Mouse (Mus musculus) forebrain, postnatal 0 days (tissue): ENCODE data around the gene Lrrc8a. TPM values are rescaled to one million over a fixed set of nuclear protein-coding genes. Genes with fewer than 3 reads are reported as not detected.
A peak's percentile ranks its signal among the peaks of the same experiment; 100 is the strongest.

ENCODE experiments used
- ATAC-seq: fragments of 200-750 bp; cut with Nextera tagmentation; 2 replicates; pipeline ENCODE4 v1.8.0; 2017; ENCODE audit warnings: mild to moderate bottlenecking, moderate library complexity
- DNase-seq: peaks from one replicate; pipeline ENCODE4 v3.0.0-alpha.2; 2015
- H3K27ac ChIP-seq: fragments of 300-500 bp; sonication (generic); 2 replicates; pipeline ENCODE4 v1.5.1; 2014; ENCODE audit warnings: low read depth, mild to moderate bottlenecking, antibody characterized with exemption, low read length, moderate library complexity, mixed read lengths
- H3K27me3 ChIP-seq: fragments of 300-500 bp; sonication (generic); 2 replicates; pipeline ENCODE4 v1.6.1; 2014; ENCODE audit warnings: mild to moderate bottlenecking, low read length, mixed read lengths; ENCODE audit not compliant: insufficient read depth
- H3K36me3 ChIP-seq: fragments of 300-500 bp; sonication (generic); 2 replicates; pipeline ENCODE4 v1.6.1; 2014; ENCODE audit warnings: mild to moderate bottlenecking, moderate library complexity; ENCODE audit not compliant: insufficient read depth
- H3K4me1 ChIP-seq: fragments of 300-500 bp; sonication (generic); 2 replicates; pipeline ENCODE4 v1.6.1; 2014; ENCODE audit warnings: antibody characterized with exemption; ENCODE audit not compliant: insufficient read depth
- H3K4me2 ChIP-seq: fragments of 300-500 bp; sonication (generic); 2 replicates; pipeline ENCODE4 v1.6.1; 2014; ENCODE audit warnings: low read depth, mild to moderate bottlenecking, moderate library complexity
- H3K4me3 ChIP-seq: fragments of 300-500 bp; sonication (generic); 2 replicates; pipeline ENCODE4 v1.5.1; 2014; ENCODE audit warnings: low read depth, low read length, mixed read lengths
- H3K9ac ChIP-seq: fragments of 300-500 bp; sonication (generic); 2 replicates; pipeline ENCODE4 v1.6.1; 2014; ENCODE audit warnings: mild to moderate bottlenecking
- H3K9me3 ChIP-seq: fragments of 300-500 bp; sonication (generic); 2 replicates; pipeline ENCODE4 v1.6.1; 2016; ENCODE audit warnings: low read length
- CTCF ChIP-seq: sonication (generic); IDR thresholded peaks from 2 replicates; pipeline ENCODE4 v1.5.1; 2016; ENCODE audit warnings: antibody characterized with exemption, control low read depth, low read depth
- WGBS: fragments of 180-500 bp; shearing (Covaris S2); extraction: QIAGEN DNeasy Blood & Tissue Kit; methylation state at CpG from one replicate; pipeline ENCODE4 v1.1.7; 2014; 5-methylcytosine and 5-hydroxymethylcytosine counted together
- polyA plus RNA-seq: library from polyadenylated mRNA; unstranded; fragments of >200 nt; fragmentation: Nextera tagmentation; extraction: Ambion mirVana; gene quantifications from 2 replicates; pipeline ENCODE4 v1.2.1, GENCODE M21; 2015
- total RNA-seq: library from RNA; depleted of rRNA; stranded (reverse); fragments of >200 nt; gene quantifications from 2 replicates; pipeline ENCODE4 v1.2.3, GENCODE M21; 2014

Gene Lrrc8a
- total and polyA plus RNA-seq, 2 experiments from 2014 or later, result 44.5 to 55.3 TPM

DNA sequence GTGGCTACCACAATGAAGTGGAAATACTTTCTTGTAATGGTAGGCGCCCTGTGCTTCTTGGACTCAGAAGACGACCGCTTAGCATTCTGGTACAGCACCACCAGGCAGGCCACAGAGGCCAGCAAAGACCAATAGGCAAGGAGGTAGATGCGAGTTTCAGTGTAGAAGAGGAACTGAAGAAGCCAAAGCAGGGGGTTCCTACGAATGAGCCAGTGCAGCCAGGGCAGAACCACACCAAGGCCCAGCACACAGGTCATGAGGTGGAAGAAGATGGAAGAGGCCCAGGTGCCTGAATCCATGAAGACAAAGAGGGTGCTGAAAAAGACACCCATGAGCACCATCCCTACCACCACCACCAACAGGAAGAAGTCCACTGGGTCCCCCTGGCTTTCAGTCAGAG is 47.5 kb downstream of the Lrrc8a start:
- no peak for TF ChIP-seq CTCF
- peak overlapping the region; percentile 90 for H3K4me2 ChIP-seq
- no peaks in the 10 kb centered on the region for H3K27me3 ChIP-seq
- no peak for DNase-seq
- ATAC-seq, result no peak
- H3K27ac ChIP-seq, result no peak overlapping the region
- peaks cover 12% of the 10 kb centered on the region for H3K4me1 ChIP-seq
- H3K9me3 ChIP-seq, result no peaks in the 10 kb centered on the region
- H3K4me3 ChIP-seq, result peak overlapping the region; percentile 86
- H3K9ac ChIP-seq, result no peak overlapping the region
- H3K36me3 ChIP-seq, result peaks cover 6% of the 10 kb centered on the region; the same call in 1 of the 2 replicates
- 91% methylated on average over 5 of the region's 5 CpGs for WGBS

DNA sequence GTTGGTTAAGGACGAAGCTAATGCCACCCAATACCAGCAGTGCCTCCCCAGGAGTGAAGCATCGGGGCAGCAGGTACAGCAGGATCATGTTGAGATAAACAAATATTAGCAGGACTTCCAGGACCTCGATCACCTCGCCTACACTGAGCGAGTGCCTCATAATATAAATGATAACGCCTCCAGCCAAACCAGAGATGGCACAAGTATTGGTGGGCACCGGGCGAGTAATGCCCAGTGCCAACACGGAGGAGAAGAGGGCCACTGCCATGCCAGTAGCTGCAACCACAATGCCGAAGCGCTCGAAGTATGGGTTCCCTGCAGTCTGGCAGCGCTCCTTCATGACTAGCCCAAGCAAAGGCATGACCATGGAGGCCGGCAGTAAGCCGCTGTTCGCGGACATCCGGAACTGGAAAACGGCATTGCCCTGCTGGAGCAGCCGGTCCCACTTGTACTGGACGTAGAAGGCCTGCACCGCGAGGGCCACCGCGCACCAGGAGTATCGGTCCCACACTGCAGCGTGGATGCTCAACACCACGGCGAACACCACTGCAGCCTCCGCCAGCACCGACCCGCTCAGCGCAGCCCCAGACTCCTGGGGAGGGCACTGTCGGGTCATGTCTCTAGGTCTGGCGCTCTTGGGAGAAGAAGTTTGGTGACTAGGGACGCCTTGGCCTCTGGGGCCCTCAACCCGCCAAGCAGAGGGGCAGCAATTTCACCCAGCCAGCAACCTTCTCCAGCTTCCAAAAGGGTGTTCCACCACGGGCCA is 48.1 kb downstream of the Lrrc8a start:
- Histone ChIP-seq H3K9me3 (no peaks in the 10 kb centered on the region), H3K27me3 (no peaks in the 10 kb centered on the region), H3K4me1 (peaks cover 12% of the 10 kb centered on the region), H3K4me3 (peak overlapping the region; percentile 86), H3K9ac (peak overlapping the region; percentile 81), H3K36me3 (peaks cover 6% of the 10 kb centered on the region; the same call in 1 of the 2 replicates), H3K27ac (no peak overlapping the region; the same call in 1 of the 2 replicates), H3K4me2 (peak overlapping the region; percentile 90)
- TF ChIP-seq CTCF, result no peak
- DNase-seq, result no peak
- peak; percentile 63 for ATAC-seq
- 16% methylated on average over 38 of the region's 38 CpGs for WGBS

DNA sequence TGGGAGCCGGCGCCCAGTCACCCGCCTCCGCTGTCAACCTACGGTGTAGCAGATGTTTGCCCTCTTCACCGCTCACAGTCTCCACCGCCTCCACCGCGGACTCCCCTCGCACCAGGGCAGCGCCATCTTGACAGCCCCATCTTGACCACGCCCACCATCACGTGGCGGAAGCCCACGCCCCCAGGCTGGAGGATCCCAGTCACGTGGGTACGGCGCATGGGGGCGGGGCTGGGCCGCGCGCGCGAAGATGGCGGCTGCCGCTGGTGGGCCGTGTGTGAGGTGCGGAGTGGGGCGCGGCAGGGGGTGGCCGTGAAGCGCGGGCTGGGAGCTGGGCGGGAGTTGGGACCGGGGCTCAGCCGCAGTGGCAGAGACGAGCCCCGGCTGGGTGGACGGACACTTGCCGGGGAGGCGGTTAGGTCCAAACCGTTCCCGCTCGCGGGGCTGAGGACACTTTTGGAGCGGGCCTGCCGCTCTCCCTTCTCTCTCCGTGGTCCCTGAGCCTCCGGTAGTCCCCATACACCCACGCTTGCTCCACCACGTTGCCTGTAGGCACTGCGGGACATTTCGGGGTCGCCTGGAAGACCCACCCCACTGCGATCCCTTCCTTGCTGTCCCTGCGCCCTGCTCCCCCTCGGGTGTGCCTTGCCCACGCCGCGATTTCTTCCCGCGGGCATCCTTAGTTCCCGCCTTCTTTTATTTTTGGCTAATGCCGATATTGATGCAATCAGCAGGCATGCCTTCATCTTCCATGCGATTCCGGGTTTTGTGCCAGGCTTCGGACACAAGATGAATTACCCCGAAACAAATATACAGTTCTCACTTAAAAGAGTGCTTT is 48.9 kb downstream of the Lrrc8a start, which contains the start of the genes Dolk and Nup188:
Dolk (minus strand) TSS at position 143 of the 835 bp plus-strand sequence.
Nup188 (plus strand) TSS at position 206 of the 835 bp plus-strand sequence.
- peaks cover 6% of the 10 kb centered on the region; the same call in 1 of the 2 replicates for H3K36me3 ChIP-seq
- no peak for TF ChIP-seq CTCF
- DNase-seq (peak; percentile 97), ATAC-seq (peak; percentile 98)
- H3K27ac ChIP-seq, result peak within 1 kb of the TSS; percentile 66
- peak within 1 kb of the TSS; percentile 81 for H3K9ac ChIP-seq
- 2% methylated on average over 61 of the region's 68 CpGs for WGBS
- H3K4me3 ChIP-seq, result peak within 1 kb of the TSS; percentile 86
- no peaks in the 10 kb centered on the region for H3K27me3 ChIP-seq
- H3K4me1 ChIP-seq, result peaks cover 12% of the 10 kb centered on the region
- H3K9me3 ChIP-seq, result no peaks in the 10 kb centered on the region
- H3K4me2 ChIP-seq, result peak within 1 kb of the TSS; percentile 90

DNA sequence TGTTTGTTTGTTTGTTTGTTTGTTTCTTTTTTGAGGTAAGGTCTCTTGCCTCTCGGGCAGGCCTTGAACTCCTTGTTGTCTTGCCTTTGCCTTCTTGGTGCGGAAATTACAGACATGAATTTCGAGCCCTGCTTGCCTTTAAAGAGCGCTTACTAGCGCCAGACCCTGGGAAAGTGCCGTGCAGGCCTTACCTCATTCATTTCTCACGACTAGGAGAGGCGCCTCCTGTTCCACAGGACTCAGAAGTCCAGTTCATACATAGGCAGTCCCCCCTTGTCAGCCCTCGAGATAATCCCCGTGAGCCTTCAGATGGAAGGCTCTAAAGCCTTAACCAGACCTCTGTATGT is 49.5 kb downstream of the Lrrc8a start:
- H3K36me3 ChIP-seq, result peaks cover 6% of the 10 kb centered on the region; the same call in 1 of the 2 replicates
- 1% methylated on average over 10 of the region's 10 CpGs for WGBS
- H3K4me1 ChIP-seq, result peaks cover 12% of the 10 kb centered on the region
- H3K27me3 ChIP-seq, result no peaks in the 10 kb centered on the region
- H3K9ac ChIP-seq, result peak overlapping the region; percentile 81
- DNase-seq (peak; percentile 58), ATAC-seq (no peak)
- peak overlapping the region; percentile 57 for H3K4me2 ChIP-seq
- H3K9me3 ChIP-seq, result no peaks in the 10 kb centered on the region
- peak; percentile 21; the same call in 1 of the 2 replicates for TF ChIP-seq CTCF
- H3K4me3 ChIP-seq, result peak overlapping the region; percentile 86
- peak overlapping the region; percentile 66; the same call in 1 of the 2 replicates for H3K27ac ChIP-seq

DNA sequence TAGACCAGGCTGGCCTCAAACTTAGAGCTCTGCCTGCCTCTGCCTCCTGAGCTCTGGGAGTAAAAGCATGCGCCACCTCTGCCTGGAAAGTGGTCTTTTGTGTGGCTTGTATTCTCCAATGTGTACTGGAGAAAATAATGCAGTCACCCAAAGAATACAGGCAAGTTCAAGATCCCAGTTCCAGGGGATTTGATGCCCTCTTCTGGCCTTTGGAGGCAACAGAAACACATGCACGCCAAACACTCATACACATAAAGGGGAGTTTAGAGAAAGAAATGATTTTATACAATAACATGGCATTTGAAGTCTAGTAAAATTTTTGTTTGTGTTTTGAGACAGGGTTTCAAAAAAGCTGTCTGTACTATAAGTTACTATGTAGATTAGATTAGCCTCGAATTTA is 62.0 kb downstream of the Lrrc8a start:
- no peak overlapping the region for H3K9ac ChIP-seq
- H3K4me3 ChIP-seq, result no peak overlapping the region
- H3K27ac ChIP-seq, result no peak overlapping the region
- H3K36me3 ChIP-seq, result peaks cover 55% of the 10 kb centered on the region
- DNase-seq, result no peak
- TF ChIP-seq CTCF, result no peak
- WGBS, result 73% methylated on average over 3 of the region's 3 CpGs
- H3K27me3 ChIP-seq, result no peaks in the 10 kb centered on the region
- H3K4me1 ChIP-seq, result no peaks in the 10 kb centered on the region
- no peak for ATAC-seq
- no peak overlapping the region for H3K4me2 ChIP-seq
- H3K9me3 ChIP-seq, result no peaks in the 10 kb centered on the region

DNA sequence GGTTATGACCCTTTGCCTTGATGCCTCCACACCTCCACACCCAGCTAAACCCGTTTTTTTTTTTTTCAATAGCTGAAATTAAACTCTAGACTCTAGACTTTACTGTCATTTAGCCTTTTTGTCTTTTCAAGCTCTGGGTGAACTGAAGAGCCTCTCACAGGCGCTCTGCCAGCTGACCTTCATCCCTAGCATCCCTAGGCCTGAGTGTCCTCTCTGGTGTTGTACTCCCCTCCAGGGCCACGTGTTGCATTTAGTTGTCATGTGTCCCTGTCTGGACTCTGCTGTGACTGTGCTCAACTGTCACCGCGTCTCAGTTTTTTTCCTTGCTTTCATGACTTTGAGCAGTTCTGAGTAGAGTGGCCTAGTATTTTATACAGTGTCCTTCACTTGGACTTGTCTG is 62.5 kb downstream of the Lrrc8a start:
- no peaks in the 10 kb centered on the region for H3K9me3 ChIP-seq
- no peak for TF ChIP-seq CTCF
- peaks cover 59% of the 10 kb centered on the region for H3K36me3 ChIP-seq
- H3K27me3 ChIP-seq, result no peaks in the 10 kb centered on the region
- no peak overlapping the region for H3K4me2 ChIP-seq
- no peak overlapping the region for H3K4me3 ChIP-seq
- no peak for DNase-seq
- H3K4me1 ChIP-seq, result no peaks in the 10 kb centered on the region
- H3K9ac ChIP-seq, result no peak overlapping the region
- no peak overlapping the region for H3K27ac ChIP-seq
- ATAC-seq, result no peak
- WGBS, result 93% methylated on average over 5 of the region's 5 CpGs

DNA sequence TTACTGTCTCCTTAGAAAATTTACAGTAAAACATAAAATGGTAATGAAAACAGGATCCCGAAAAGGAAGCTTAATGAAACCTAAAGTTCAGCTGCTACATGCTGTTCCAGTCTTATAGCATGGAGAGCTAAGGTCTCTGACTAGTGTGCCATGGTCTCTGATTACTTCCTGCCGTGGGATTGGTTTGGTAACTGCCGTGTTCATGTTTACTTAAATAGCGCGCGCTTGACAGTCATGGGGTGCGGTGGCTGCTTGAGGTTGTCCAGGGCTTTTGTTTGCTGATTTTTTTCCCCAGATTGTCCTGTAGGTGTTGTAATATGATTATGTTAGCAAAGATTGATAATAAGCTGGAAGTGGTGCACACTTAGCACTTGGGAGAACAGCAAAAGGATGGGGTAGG is 68.6 kb downstream of the Lrrc8a start:
- no peaks in the 10 kb centered on the region for H3K27me3 ChIP-seq
- DNase-seq, result no peak
- no peak overlapping the region for H3K27ac ChIP-seq
- no peak overlapping the region for H3K4me2 ChIP-seq
- H3K9ac ChIP-seq, result no peak overlapping the region
- H3K9me3 ChIP-seq, result no peaks in the 10 kb centered on the region
- ATAC-seq, result no peak
- 98% methylated on average over 7 of the region's 7 CpGs for WGBS
- no peaks in the 10 kb centered on the region for H3K4me1 ChIP-seq
- H3K4me3 ChIP-seq, result no peak overlapping the region
- peaks cover 92% of the 10 kb centered on the region for H3K36me3 ChIP-seq
- TF ChIP-seq CTCF, result no peak
